Mouse (Mus musculus): Measurements from ENCODE around the gene Olfr1283.
"Not testable (repeated sequence)": the region's sequence is repeated elsewhere in the genome, so short reads cannot be mapped to it uniquely, and the experiment has no call there.

Olfr1283 gene

DNA sequence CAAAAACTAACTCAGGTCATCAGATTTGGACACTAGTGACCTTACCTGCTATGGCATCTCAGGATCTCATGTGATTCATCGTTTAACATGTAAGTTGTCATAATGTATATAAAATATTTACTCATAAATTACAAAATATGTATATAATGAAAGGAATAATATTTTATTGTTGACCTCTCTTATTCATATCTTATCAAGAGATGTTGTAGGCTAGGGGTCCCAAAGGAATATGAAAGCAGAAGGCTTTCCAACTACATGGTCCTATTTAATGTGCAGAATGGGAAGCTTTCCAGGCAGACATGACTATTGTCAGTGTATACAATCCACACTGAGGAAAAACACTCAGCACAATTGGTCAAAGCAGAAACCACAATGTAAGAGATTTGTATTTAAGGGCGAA is at the start of gene Olfr1283:
TSS of gene Olfr1283 (plus strand) at position 301 of the 400 bp plus-strand sequence.
- no peak for DNase-seq

DNA sequence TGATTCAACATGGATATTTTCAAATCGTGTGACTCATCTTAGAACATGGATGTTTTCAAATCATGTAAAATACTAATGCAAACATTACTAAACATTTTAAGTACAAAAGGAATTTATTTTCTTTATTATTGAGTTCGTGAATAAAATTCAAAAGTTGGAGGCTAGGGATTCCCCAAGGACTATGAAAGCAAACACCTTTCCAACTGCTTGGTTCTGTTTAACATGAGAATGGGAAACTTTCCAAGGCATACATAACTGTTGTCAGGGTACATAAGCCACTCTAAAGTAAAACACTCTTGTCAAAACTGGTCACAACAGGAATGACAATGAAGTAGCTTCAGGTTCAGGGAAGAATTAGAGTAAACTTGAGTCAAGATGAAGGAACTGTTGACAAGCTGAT is 40.4 kb upstream of the Olfr1283 start, which contains the start of gene Olfr1281:
TSS of gene Olfr1281 (plus strand) at position 301 of the 400 bp plus-strand sequence.
- DNase-seq = no peak

DNA sequence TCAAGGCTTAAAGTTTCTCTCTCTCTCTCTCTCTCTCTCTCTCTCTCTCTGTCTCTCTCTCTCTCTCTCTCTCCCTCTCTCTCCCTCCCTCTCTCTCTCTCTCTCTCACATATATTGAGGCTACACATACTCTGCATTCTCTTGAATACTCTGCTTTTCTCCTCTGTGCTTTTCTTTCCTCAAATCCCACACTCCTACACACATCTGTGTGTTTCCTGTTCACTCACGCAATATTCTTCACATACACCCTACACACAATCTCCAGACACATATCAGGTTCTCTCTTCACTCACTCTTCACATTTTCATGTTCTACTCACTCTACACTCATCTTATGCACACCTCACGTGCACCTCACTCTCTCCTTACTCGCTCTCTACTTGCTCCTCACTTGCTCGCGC is 32.9 kb upstream of the Olfr1283 start:
- DNase-seq = not testable (repeated sequence)

DNA sequence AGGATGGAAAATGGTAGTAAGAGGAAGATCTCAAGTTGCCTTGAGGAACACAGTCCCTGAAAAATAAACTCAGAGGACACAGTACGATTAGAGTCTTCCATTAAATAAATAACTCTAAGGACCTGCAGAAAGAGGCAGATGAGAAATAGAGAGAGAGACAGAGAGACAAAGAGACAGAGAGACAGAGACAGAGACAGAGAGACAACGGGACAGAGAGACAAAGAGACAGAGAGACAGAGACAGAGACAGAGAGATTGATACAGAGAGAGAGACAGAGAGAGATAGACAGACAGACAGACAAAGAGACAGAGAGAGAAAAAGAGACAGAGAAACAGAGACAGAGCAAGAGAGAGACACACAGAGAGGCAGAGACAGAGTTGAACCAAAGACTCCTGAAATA is 30.6 kb upstream of the Olfr1283 start, which contains the start of gene Olfr1282:
TSS of gene Olfr1282 (minus strand) at position 101 of the 400 bp plus-strand sequence.
- no peak for DNase-seq

GRCm38 (mm10) chr2:111375222-111375621 is 8.6 kb downstream of the Olfr1283 start, which contains the start of gene Olfr1284:
Gene Olfr1284, plus strand, starts transcription at chr2:111375522.
- no peak for DNase-seq

All from cerebellum, adult 11 months (tissue).